Comparison of ENCODE assay signal across 16 mouse cellular contexts in the genomic region with DNA sequence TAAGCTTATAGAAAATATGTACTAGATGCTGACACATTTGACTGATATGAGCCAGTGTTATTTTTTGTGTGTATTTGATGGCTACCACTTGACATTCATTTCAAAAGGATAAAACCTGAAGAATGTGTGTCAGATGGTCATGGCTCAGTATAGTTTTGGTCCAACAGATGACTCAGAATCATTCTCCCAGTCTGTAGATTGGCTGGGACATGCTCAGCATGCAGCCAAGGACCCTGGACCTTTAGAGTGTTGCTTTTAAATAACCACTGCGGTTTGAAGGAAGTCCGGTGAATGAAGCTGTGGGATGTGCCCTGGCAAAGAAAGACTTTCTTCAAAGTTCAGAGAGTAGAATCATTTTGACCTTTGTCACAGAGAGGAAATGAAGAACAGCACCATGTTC.
"Had no signal": no experiment of that assay in that cellular context is flagged by ENCODE, and none has a peak within 500 bp of the region (broad histone marks: within the 10 kb centered on the region; RNA-seq: fewer than 3 reads in every experiment).

No protein-coding gene starts in this region.

- H3K9me3 ChIP-seq: midbrain, embryonic 10.5 days; midbrain, embryonic 12.5 days; neural tube, embryonic 12.5 days had no signal

- H3K27ac ChIP-seq: midbrain, embryonic 10.5 days; midbrain, embryonic 12.5 days; neural tube, embryonic 12.5 days had no signal

- DNase-seq: lung, adult 18-20 months; lung, embryonic 14.5 days; lung, postnatal 10 days; lung, postnatal 4 days; midbrain, embryonic 14.5 days; right cerebral cortex, postnatal 25 days; right cerebral cortex, postnatal 4 days; spleen, adult 18-20 months; thymus, adult 18-20 months; thymus, postnatal 25 days; thymus, postnatal 4 days had no signal

- H3K27me3 ChIP-seq: neural tube, embryonic 12.5 days had no signal

- H3K4me1 ChIP-seq: midbrain, embryonic 12.5 days; neural tube, embryonic 12.5 days had no signal

- H3K36me3 ChIP-seq: midbrain, embryonic 10.5 days; midbrain, embryonic 12.5 days; neural tube, embryonic 12.5 days had no signal

- ATAC-seq: midbrain, embryonic 16.5 days had no signal

- H3K4me3 ChIP-seq: midbrain, embryonic 10.5 days; midbrain, embryonic 12.5 days; myocyte; neural tube, embryonic 12.5 days had no signal

- H3K9ac ChIP-seq: lung, embryonic 14.5 days; midbrain, embryonic 12.5 days; neural tube, embryonic 12.5 days had no signal

- H3K4me2 ChIP-seq: lung, embryonic 14.5 days; midbrain, embryonic 12.5 days; neural tube, embryonic 12.5 days had no signal
